Mouse (Mus musculus) right cerebral cortex, postnatal 10 days (tissue): ENCODE data around the gene Phlda3.

Experiments
- DNase-seq, 2 experiments: peaks; one replicate each; pipeline ENCODE4 v3.0.0; 2021; ENCODE audit warnings: low spot score in 2 of 2

The Phlda3 gene

GRCm38 (mm10) chr1:135793370-135794215, 27.7 kb downstream of the Phlda3 start:
- DNase-seq = peak; percentile 67 to 77

GRCm38 (mm10) chr1:135794216-135795134, 28.6 kb downstream of the Phlda3 start:
- DNase-seq = no peak

- no peak for DNase-seq
These were observed 32.6 kb downstream of the Phlda3 start for GRCm38 (mm10) chr1:135798492-135798891.

GRCm38 (mm10) chr1:135799109-135799627, 33.2 kb downstream of the Phlda3 start:
- no peak for DNase-seq

GRCm38 (mm10) chr1:135800192-135800950, 34.5 kb downstream of the Phlda3 start:
- no peak for DNase-seq

GRCm38 (mm10) chr1:135807546-135807945, 41.6 kb downstream of the Phlda3 start:
- no peak for DNase-seq

- DNase-seq = no peak
These were observed 44.3 kb downstream of the Phlda3 start for GRCm38 (mm10) chr1:135810180-135810579.

- peak; percentile 62 to 81 for DNase-seq
These were observed 45.2 kb downstream of the Phlda3 start for GRCm38 (mm10) chr1:135811016-135811646.

- no peak for DNase-seq
These were observed 46.3 kb downstream of the Phlda3 start for GRCm38 (mm10) chr1:135812205-135812604.

GRCm38 (mm10) chr1:135812618-135813017, 46.7 kb downstream of the Phlda3 start:
- DNase-seq = no peak

- DNase-seq = no peak
These were observed 47.2 kb downstream of the Phlda3 start for GRCm38 (mm10) chr1:135813071-135813470.

GRCm38 (mm10) chr1:135813687-135814395, 47.9 kb downstream of the Phlda3 start:
- DNase-seq = no peak

GRCm38 (mm10) chr1:135814531-135814930, 48.6 kb downstream of the Phlda3 start:
- DNase-seq = no peak

- DNase-seq = no peak
These were observed 51.7 kb downstream of the Phlda3 start for GRCm38 (mm10) chr1:135817595-135817994.

GRCm38 (mm10) chr1:135818481-135819086, 52.7 kb downstream of the Phlda3 start, which contains the start of gene Lad1:
Gene Lad1 (plus strand): TSS chr1:135818598.
- DNase-seq = no peak
